Mouse (Mus musculus) erythroblast, embryonic 14.5 days (primary cell): ENCODE results near the gene Ceacam9. TPM values are rescaled to one million over a fixed set of nuclear protein-coding genes. Genes with fewer than 3 reads are reported as not detected.
"Not testable (repeated sequence)": the region's sequence is repeated elsewhere in the genome, so short reads cannot be mapped to it uniquely, and the experiment has no call there.

ENCODE experiments used
- H3K27me3 ChIP-seq: 2 replicates; pipeline ENCODE4 v1.6.1; 2012; ENCODE audit warnings: inconsistent platforms; ENCODE audit not compliant: control insufficient read depth
- H3K36me3 ChIP-seq: 2 replicates; pipeline ENCODE4 v1.6.1; 2012; ENCODE audit warnings: mild to moderate bottlenecking, inconsistent platforms; ENCODE audit not compliant: control insufficient read depth
- H3K4me1 ChIP-seq: 2 replicates; pipeline ENCODE4 v1.6.1; 2012; ENCODE audit warnings: inconsistent platforms; ENCODE audit not compliant: control insufficient read depth
- H3K4me3 ChIP-seq: replicated peaks from 2 replicates; pipeline ENCODE3; 2012; ENCODE audit warnings: moderate library complexity, mild to moderate bottlenecking, inconsistent platforms
- H3K9me3 ChIP-seq: 2 replicates; pipeline ENCODE4 v1.6.1; 2012; ENCODE audit warnings: low read length, inconsistent platforms, mixed read lengths; ENCODE audit not compliant: control insufficient read depth
- GATA1 ChIP-seq: IDR thresholded peaks from 2 replicates; pipeline ENCODE4 v1.6.1; 2012; ENCODE audit warnings: low read length, inconsistent platforms, mixed read lengths
- TAL1 ChIP-seq: IDR thresholded peaks from 3 replicates; pipeline ENCODE4 v1.6.1; 2012; ENCODE audit warnings: low read length, inconsistent platforms, mixed read lengths
- polyA plus RNA-seq: library from polyadenylated mRNA; stranded (reverse); fragments of >175 nt; gene quantifications from 2 replicates; pipeline ENCODE4 v1.2.3, GENCODE M21; 2012

The Ceacam9 gene
- not detected in 2 replicates for polyA plus RNA-seq

GRCm38 (mm10) chr7:16721629-16722028, at the start of gene Ceacam9:
Gene Ceacam9 (plus strand): TSS chr7:16721929.
- H3K4me3 ChIP-seq: no peak within 1 kb of the TSS
- H3K4me1 ChIP-seq: no peaks in the 10 kb centered on the region
- no peaks in the 10 kb centered on the region for H3K9me3 ChIP-seq
- no peak for TF ChIP-seq TAL1
- no peak for TF ChIP-seq GATA1
- no peaks in the 10 kb centered on the region for H3K27me3 ChIP-seq
- H3K36me3 ChIP-seq: no peaks in the 10 kb centered on the region

DNA sequence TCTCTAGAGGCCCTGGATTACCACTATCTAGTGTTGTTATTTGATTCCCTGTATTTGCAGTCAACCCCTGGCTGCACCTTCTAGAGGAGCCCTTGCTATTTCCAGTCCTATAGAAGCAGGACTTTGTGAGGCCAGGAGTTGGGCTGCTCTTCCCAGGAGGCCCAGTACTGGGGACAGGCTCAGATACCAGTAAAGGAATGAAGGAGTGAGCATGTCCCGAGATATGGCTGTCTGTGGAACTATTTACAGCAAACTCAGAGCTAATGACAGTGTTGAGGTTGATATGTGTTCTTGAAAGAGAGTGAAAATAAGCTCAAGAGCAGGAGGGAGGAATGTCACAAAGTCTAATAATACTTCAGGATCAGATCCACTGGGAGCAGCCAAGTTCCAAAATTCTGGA, 47.9 kb upstream of the Ceacam9 start:
- no peaks in the 10 kb centered on the region for H3K4me1 ChIP-seq
- TF ChIP-seq TAL1 (no peak), GATA1 (no peak)
- no peak overlapping the region for H3K4me3 ChIP-seq
- no peaks in the 10 kb centered on the region for H3K36me3 ChIP-seq
- no peaks in the 10 kb centered on the region for H3K27me3 ChIP-seq
- H3K9me3 ChIP-seq: no peaks in the 10 kb centered on the region

- not testable (repeated sequence) for H3K9me3 ChIP-seq, H3K27me3 ChIP-seq
Measured at GRCm38 (mm10) chr7:16674699-16675098, 47.0 kb upstream of the Ceacam9 start.

DNA sequence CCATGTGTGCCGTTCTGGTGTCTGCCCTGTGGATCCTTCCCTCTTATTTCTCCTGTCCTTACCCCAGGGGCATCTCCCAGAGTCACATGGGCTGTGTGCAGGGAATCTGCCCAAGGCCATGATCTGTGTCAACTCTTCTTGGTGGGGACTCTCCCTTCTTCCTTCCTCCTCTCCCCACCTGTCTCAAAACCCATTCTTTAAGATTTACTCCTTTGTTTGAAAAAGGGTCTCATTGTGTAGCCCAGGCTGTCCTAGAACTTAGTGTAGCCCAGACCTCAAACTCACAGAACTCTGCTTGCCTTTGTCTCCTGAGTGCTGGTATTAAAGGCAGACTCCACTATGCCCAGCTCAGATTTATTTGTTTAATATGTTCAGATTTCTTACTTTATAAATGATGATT, 46.1 kb upstream of the Ceacam9 start, which contains the start of gene Ceacam15:
Gene Ceacam15, minus strand, starts transcription at position 101 of the 400 bp plus-strand sequence.
- H3K4me3 ChIP-seq: no peak within 1 kb of the TSS
- no peaks in the 10 kb centered on the region for H3K4me1 ChIP-seq
- H3K36me3 ChIP-seq: no peaks in the 10 kb centered on the region
- no peak for TF ChIP-seq TAL1
- TF ChIP-seq GATA1: no peak
- H3K27me3 ChIP-seq: no peaks in the 10 kb centered on the region
- H3K9me3 ChIP-seq: no peaks in the 10 kb centered on the region

More at GRCm38 (mm10) chr7:16674699-16675098, 47.0 kb upstream of the Ceacam9 start:
- H3K4me1 ChIP-seq, H3K36me3 ChIP-seq, H3K4me3 ChIP-seq: not testable (repeated sequence)

- H3K4me3 ChIP-seq, H3K4me1 ChIP-seq, H3K36me3 ChIP-seq, H3K27me3 ChIP-seq, H3K9me3 ChIP-seq: not testable (repeated sequence)
Measured at GRCm38 (mm10) chr7:16680194-16680593, 41.5 kb upstream of the Ceacam9 start.

GRCm38 (mm10) chr7:16689196-16689595, 32.5 kb upstream of the Ceacam9 start:
- H3K9me3 ChIP-seq: peaks cover 8% of the 10 kb centered on the region
- TF ChIP-seq GATA1: no peak
- no peak for TF ChIP-seq TAL1
- H3K36me3 ChIP-seq: no peaks in the 10 kb centered on the region
- H3K4me3 ChIP-seq: no peak overlapping the region
- no peaks in the 10 kb centered on the region for H3K4me1 ChIP-seq
- H3K27me3 ChIP-seq: no peaks in the 10 kb centered on the region

DNA sequence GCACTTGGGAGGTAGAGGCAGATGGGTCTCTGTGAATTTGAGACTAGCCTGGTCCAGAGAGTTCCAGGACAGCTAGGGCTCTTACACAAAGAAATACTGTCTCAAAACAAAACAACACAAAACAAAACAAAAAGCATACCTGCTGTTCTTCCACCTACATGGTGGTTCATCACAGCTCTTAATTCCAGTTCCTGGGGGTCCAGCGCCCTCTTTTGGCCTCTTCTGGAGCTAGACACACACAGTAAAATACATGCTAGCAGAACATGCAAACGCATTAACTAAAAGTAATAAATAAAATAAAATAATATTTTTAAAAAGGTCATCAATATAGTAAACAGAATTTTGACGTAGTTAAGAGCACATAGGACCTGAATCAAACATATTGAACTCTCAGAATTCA, 26.7 kb upstream of the Ceacam9 start:
- no peaks in the 10 kb centered on the region for H3K36me3 ChIP-seq
- no peak overlapping the region for H3K4me3 ChIP-seq
- no peaks in the 10 kb centered on the region for H3K4me1 ChIP-seq
- no peaks in the 10 kb centered on the region for H3K27me3 ChIP-seq
- TF ChIP-seq GATA1 (no peak), TAL1 (no peak)
- H3K9me3 ChIP-seq: no peaks in the 10 kb centered on the region

GRCm38 (mm10) chr7:16699042-16699441, 22.7 kb upstream of the Ceacam9 start:
- Histone ChIP-seq H3K9me3 (no peaks in the 10 kb centered on the region), H3K36me3 (no peaks in the 10 kb centered on the region), H3K27me3 (no peaks in the 10 kb centered on the region), H3K4me1 (no peaks in the 10 kb centered on the region), H3K4me3 (no peak overlapping the region)
- TF ChIP-seq GATA1 (no peak), TAL1 (no peak)

GRCm38 (mm10) chr7:16700583-16700982, 21.1 kb upstream of the Ceacam9 start:
- Histone ChIP-seq H3K4me1 (no peaks in the 10 kb centered on the region), H3K4me3 (no peak overlapping the region), H3K9me3 (no peaks in the 10 kb centered on the region), H3K27me3 (no peaks in the 10 kb centered on the region), H3K36me3 (no peaks in the 10 kb centered on the region)
- TF ChIP-seq GATA1 (no peak), TAL1 (no peak)

DNA sequence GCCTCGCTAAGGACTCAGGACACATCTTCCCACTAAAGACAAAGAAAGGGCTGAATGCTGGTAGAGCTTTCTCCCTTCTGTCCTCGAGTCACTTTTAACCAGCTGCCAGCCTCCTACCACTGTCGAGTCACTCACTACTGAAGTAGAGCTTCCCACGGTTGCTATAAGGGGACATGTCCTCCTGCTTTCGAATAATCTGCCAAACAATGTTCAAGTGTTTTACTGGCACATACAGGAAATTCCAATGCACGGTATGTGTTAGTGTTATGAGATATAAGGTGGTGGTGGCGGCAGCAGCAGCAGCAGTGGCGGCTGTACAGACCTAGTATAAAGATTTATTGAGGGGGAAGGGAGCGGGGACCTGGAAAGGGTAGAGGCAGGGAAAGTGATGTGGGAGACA, 15.3 kb upstream of the Ceacam9 start:
- TF ChIP-seq TAL1 (no peak), GATA1 (no peak)
- no peaks in the 10 kb centered on the region for H3K36me3 ChIP-seq
- H3K9me3 ChIP-seq: no peaks in the 10 kb centered on the region
- H3K4me3 ChIP-seq: no peak overlapping the region
- H3K27me3 ChIP-seq: peaks cover 2% of the 10 kb centered on the region; the same call in 1 of the 2 replicates
- H3K4me1 ChIP-seq: no peaks in the 10 kb centered on the region
